Mouse (Mus musculus): Measurements from ENCODE around the gene D930020B18Rik. TPM values are rescaled to one million over a fixed set of nuclear protein-coding genes. Genes with fewer than 3 reads are reported as not detected.

The D930020B18Rik gene
- polyA plus RNA-seq, 1 experiment from 2014 or later = 0.23 TPM

- no peaks in the 10 kb centered on the region for H3K27me3 ChIP-seq (replicated peaks)
- no peak for ATAC-seq (ENCODE audit: low FRiP score)
- H3K9ac ChIP-seq (replicated peaks) = no peak overlapping the region
- WGBS = 92% methylated on average over 6 of the region's 6 CpGs
- no peak overlapping the region for H3K4me3 ChIP-seq (replicated peaks)
- no peaks in the 10 kb centered on the region for H3K9me3 ChIP-seq (replicated peaks)
- no peak overlapping the region for H3K4me2 ChIP-seq
- H3K36me3 ChIP-seq = peaks cover 24% of the 10 kb centered on the region
- H3K27ac ChIP-seq (replicated peaks) = no peak overlapping the region
- H3K4me1 ChIP-seq = peaks cover 16% of the 10 kb centered on the region
Measured at GRCm38 (mm10) chr10:121622431-121622830, 19.0 kb upstream of the D930020B18Rik start.

- WGBS = 87% methylated on average over 7 of the region's 7 CpGs
- H3K9me3 ChIP-seq (replicated peaks) = no peaks in the 10 kb centered on the region
- no peak overlapping the region for H3K27ac ChIP-seq (replicated peaks)
- peaks cover 13% of the 10 kb centered on the region for H3K36me3 ChIP-seq
- H3K27me3 ChIP-seq (replicated peaks) = no peaks in the 10 kb centered on the region
- no peak overlapping the region for H3K9ac ChIP-seq (replicated peaks)
- H3K4me1 ChIP-seq = peaks cover 16% of the 10 kb centered on the region
- H3K4me2 ChIP-seq = no peak overlapping the region
- H3K4me3 ChIP-seq (replicated peaks) = no peak overlapping the region
- ATAC-seq (ENCODE audit: low FRiP score) = no peak
Measured at GRCm38 (mm10) chr10:121623670-121624069, 17.7 kb upstream of the D930020B18Rik start.

- Histone ChIP-seq H3K4me1 (peaks cover 16% of the 10 kb centered on the region), H3K9ac (replicated peaks) (peak overlapping the region; percentile 83; the same call in 1 of the 2 replicates), H3K4me2 (peak overlapping the region; percentile 71), H3K4me3 (replicated peaks) (peak overlapping the region; percentile 92), H3K36me3 (peaks cover 10% of the 10 kb centered on the region), H3K9me3 (replicated peaks) (no peaks in the 10 kb centered on the region), H3K27ac (replicated peaks) (no peak overlapping the region; the same call in 1 of the 2 replicates), H3K27me3 (replicated peaks) (no peaks in the 10 kb centered on the region)
- no peak for ATAC-seq (ENCODE audit: low FRiP score)
- 18% methylated on average over 9 of the region's 9 CpGs for WGBS
Measured at GRCm38 (mm10) chr10:121625006-121625405, 16.4 kb upstream of the D930020B18Rik start.

GRCm38 (mm10) chr10:121625407-121626185 is 15.8 kb upstream of the D930020B18Rik start:
- Histone ChIP-seq H3K9me3 (replicated peaks) (no peaks in the 10 kb centered on the region), H3K36me3 (peaks cover 7% of the 10 kb centered on the region), H3K27ac (replicated peaks) (peak overlapping the region; percentile 94), H3K4me1 (peaks cover 16% of the 10 kb centered on the region), H3K4me3 (replicated peaks) (peak overlapping the region; percentile 92), H3K9ac (replicated peaks) (peak overlapping the region; percentile 83), H3K27me3 (replicated peaks) (no peaks in the 10 kb centered on the region), H3K4me2 (peak overlapping the region; percentile 71)
- WGBS = 3% methylated on average over 40 of the region's 41 CpGs
- no peak; the same call in 1 of the 2 replicates for ATAC-seq (ENCODE audit: low FRiP score)

GRCm38 (mm10) chr10:121626186-121626882 is 15.1 kb upstream of the D930020B18Rik start, which contains the start of gene Xpot:
Gene Xpot (minus strand): TSS chr10:121626332.
- WGBS = under 1% methylated on average over 46 of the region's 70 CpGs
- ATAC-seq (ENCODE audit: low FRiP score) = peak; percentile 99

GRCm38 (mm10) chr10:121627216-121627852 is 14.1 kb upstream of the D930020B18Rik start:
- WGBS = 87% methylated on average over 10 of the region's 10 CpGs

More at GRCm38 (mm10) chr10:121626186-121626882, 15.1 kb upstream of the D930020B18Rik start, which contains the start of gene Xpot:
- Histone ChIP-seq H3K9me3 (replicated peaks) (no peaks in the 10 kb centered on the region), H3K27me3 (replicated peaks) (no peaks in the 10 kb centered on the region), H3K4me2 (peak within 1 kb of the TSS; percentile 71), H3K36me3 (peaks cover 6% of the 10 kb centered on the region), H3K27ac (replicated peaks) (peak within 1 kb of the TSS; percentile 94), H3K4me3 (replicated peaks) (peak within 1 kb of the TSS; percentile 92), H3K4me1 (peaks cover 16% of the 10 kb centered on the region), H3K9ac (replicated peaks) (peak within 1 kb of the TSS; percentile 83)

GRCm38 (mm10) chr10:121628561-121629040 is 12.8 kb upstream of the D930020B18Rik start:
- no peak overlapping the region for H3K4me3 ChIP-seq (replicated peaks)
- H3K36me3 ChIP-seq = no peaks in the 10 kb centered on the region
- WGBS = 90% methylated on average over 6 of the region's 6 CpGs
- H3K4me2 ChIP-seq = no peak overlapping the region
- no peak for ATAC-seq (ENCODE audit: low FRiP score)
- H3K27ac ChIP-seq (replicated peaks) = no peak overlapping the region
- peaks cover 15% of the 10 kb centered on the region for H3K4me1 ChIP-seq
- no peaks in the 10 kb centered on the region for H3K9me3 ChIP-seq (replicated peaks)
- no peak overlapping the region for H3K9ac ChIP-seq (replicated peaks)
- no peaks in the 10 kb centered on the region for H3K27me3 ChIP-seq (replicated peaks)

More at GRCm38 (mm10) chr10:121627216-121627852, 14.1 kb upstream of the D930020B18Rik start:
- Histone ChIP-seq H3K4me3 (replicated peaks) (peak overlapping the region; percentile 92; the same call in 1 of the 2 replicates), H3K4me1 (peaks cover 16% of the 10 kb centered on the region), H3K36me3 (no peaks in the 10 kb centered on the region), H3K9ac (replicated peaks) (no peak overlapping the region), H3K9me3 (replicated peaks) (no peaks in the 10 kb centered on the region), H3K27ac (replicated peaks) (no peak overlapping the region), H3K27me3 (replicated peaks) (no peaks in the 10 kb centered on the region), H3K4me2 (no peak overlapping the region)
- no peak for ATAC-seq (ENCODE audit: low FRiP score)

GRCm38 (mm10) chr10:121634159-121634558 is 7.2 kb upstream of the D930020B18Rik start:
- no peak overlapping the region for H3K4me2 ChIP-seq
- no peak overlapping the region for H3K9ac ChIP-seq (replicated peaks)
- H3K27me3 ChIP-seq (replicated peaks) = no peaks in the 10 kb centered on the region
- H3K27ac ChIP-seq (replicated peaks) = no peak overlapping the region
- no peak for ATAC-seq (ENCODE audit: low FRiP score)
- 71% methylated on average over 1 of the region's 1 CpGs for WGBS
- no peaks in the 10 kb centered on the region for H3K4me1 ChIP-seq
- H3K9me3 ChIP-seq (replicated peaks) = no peaks in the 10 kb centered on the region
- H3K4me3 ChIP-seq (replicated peaks) = no peak overlapping the region
- no peaks in the 10 kb centered on the region for H3K36me3 ChIP-seq

- Histone ChIP-seq H3K27me3 (replicated peaks) (peaks cover 7% of the 10 kb centered on the region; the same call in 1 of the 2 replicates), H3K9me3 (replicated peaks) (no peaks in the 10 kb centered on the region), H3K4me3 (replicated peaks) (no peak overlapping the region), H3K27ac (replicated peaks) (no peak overlapping the region), H3K4me2 (no peak overlapping the region), H3K4me1 (peaks cover 6% of the 10 kb centered on the region), H3K9ac (replicated peaks) (no peak overlapping the region), H3K36me3 (no peaks in the 10 kb centered on the region)
- WGBS = 90% methylated on average over 6 of the region's 6 CpGs
- no peak for ATAC-seq (ENCODE audit: low FRiP score)
Measured at GRCm38 (mm10) chr10:121636276-121636675, 5.1 kb upstream of the D930020B18Rik start.

GRCm38 (mm10) chr10:121639573-121639972 is 1.8 kb upstream of the D930020B18Rik start:
- Histone ChIP-seq H3K36me3 (no peaks in the 10 kb centered on the region), H3K9me3 (replicated peaks) (no peaks in the 10 kb centered on the region), H3K4me2 (no peak overlapping the region), H3K9ac (replicated peaks) (no peak overlapping the region), H3K4me3 (replicated peaks) (no peak overlapping the region), H3K4me1 (peaks cover 19% of the 10 kb centered on the region), H3K27ac (replicated peaks) (no peak overlapping the region), H3K27me3 (replicated peaks) (peaks cover 38% of the 10 kb centered on the region)
- 79% methylated on average over 5 of the region's 5 CpGs for WGBS
- ATAC-seq (ENCODE audit: low FRiP score) = no peak
